Mouse (Mus musculus): ENCODE measurements at regions not wholly inside any gene's neighbourhood (a gene's known extent, or its start where the extent isn't known, plus 50 kb on each side); places are given as distances from the start of the nearest gene placed in this dataset.

- no peak overlapping the region for H3K27ac ChIP-seq
- no peak for TF ChIP-seq CTCF (conservative IDR thresholded peaks at IDR 0.05)
- no peak overlapping the region for H3K4me3 ChIP-seq
- no peak for DNase-seq (ENCODE audit: low spot score in 2 of 2)
These were observed 101.9 kb upstream of the Abcb5 start for GRCm38 (mm10) chr12:119068079-119068478.

GRCm38 (mm10) chr12:119062931-119063330 lies 96.7 kb upstream of the Abcb5 start:
- TF ChIP-seq CTCF (conservative IDR thresholded peaks at IDR 0.05), result no peak
- no peak for DNase-seq (ENCODE audit: low spot score in 2 of 2)
- Histone ChIP-seq H3K27ac (no peak overlapping the region), H3K4me3 (no peak overlapping the region)

GRCm38 (mm10) chr12:119062490-119062889 lies 96.3 kb upstream of the Abcb5 start:
- H3K4me3 ChIP-seq, result no peak overlapping the region
- DNase-seq (ENCODE audit: low spot score in 2 of 2), result no peak
- H3K27ac ChIP-seq, result no peak overlapping the region
- no peak for TF ChIP-seq CTCF (conservative IDR thresholded peaks at IDR 0.05)

GRCm38 (mm10) chr12:119054560-119054959 lies 88.3 kb upstream of the Abcb5 start:
- TF ChIP-seq CTCF (conservative IDR thresholded peaks at IDR 0.05), result no peak

GRCm38 (mm10) chr12:119051692-119052379 lies 85.6 kb upstream of the Abcb5 start:
- H3K4me3 ChIP-seq, result no peak overlapping the region
- no peak for TF ChIP-seq CTCF (conservative IDR thresholded peaks at IDR 0.05)
- no peak overlapping the region for H3K27ac ChIP-seq
- no peak for DNase-seq (ENCODE audit: low spot score in 2 of 2)

More at GRCm38 (mm10) chr12:119054560-119054959, 88.3 kb upstream of the Abcb5 start:
- peak in 1 of 2 experiments; percentile 3 for DNase-seq (ENCODE audit: low spot score in 2 of 2)
- no peak overlapping the region for H3K27ac ChIP-seq
- H3K4me3 ChIP-seq, result no peak overlapping the region

- no peak overlapping the region for H3K27ac ChIP-seq
- H3K4me3 ChIP-seq, result no peak overlapping the region
- DNase-seq (ENCODE audit: low spot score in 2 of 2), result no peak
- 0 out of 2 replicates have a peak, but pooled peaks have one; percentile 13 for TF ChIP-seq CTCF (conservative IDR thresholded peaks at IDR 0.05)
These were observed 72.1 kb upstream of the Abcb5 start for GRCm38 (mm10) chr12:119038306-119038705.

GRCm38 (mm10) chr12:119034828-119035227 lies 68.6 kb upstream of the Abcb5 start:
- Histone ChIP-seq H3K4me3 (no peak overlapping the region), H3K27ac (no peak overlapping the region)
- no peak for TF ChIP-seq CTCF (conservative IDR thresholded peaks at IDR 0.05)
- DNase-seq (ENCODE audit: low spot score in 2 of 2), result no peak

- no peak for DNase-seq (ENCODE audit: low spot score in 2 of 2)
- no peak for TF ChIP-seq CTCF (conservative IDR thresholded peaks at IDR 0.05)
- no peak overlapping the region for H3K27ac ChIP-seq
- no peak overlapping the region for H3K4me3 ChIP-seq
These were observed 62.5 kb upstream of the Abcb5 start for GRCm38 (mm10) chr12:119028711-119029110.

GRCm38 (mm10) chr12:119028161-119028560 lies 61.9 kb upstream of the Abcb5 start:
- DNase-seq (ENCODE audit: low spot score in 2 of 2), result no peak
- Histone ChIP-seq H3K27ac (no peak overlapping the region), H3K4me3 (no peak overlapping the region)
- TF ChIP-seq CTCF (conservative IDR thresholded peaks at IDR 0.05), result no peak

GRCm38 (mm10) chr12:119027701-119028100 lies 61.5 kb upstream of the Abcb5 start:
- no peak for DNase-seq (ENCODE audit: low spot score in 2 of 2)
- Histone ChIP-seq H3K4me3 (no peak overlapping the region), H3K27ac (no peak overlapping the region)
- no peak for TF ChIP-seq CTCF (conservative IDR thresholded peaks at IDR 0.05)

GRCm38 (mm10) chr12:119026311-119026710 lies 60.1 kb upstream of the Abcb5 start:
- DNase-seq (ENCODE audit: low spot score in 2 of 2), result peak; percentile 7 to 33
- peak; percentile 82 for TF ChIP-seq CTCF (conservative IDR thresholded peaks at IDR 0.05)

GRCm38 (mm10) chr12:119024063-119024462 lies 57.8 kb upstream of the Abcb5 start:
- Histone ChIP-seq H3K4me3 (no peak overlapping the region), H3K27ac (no peak overlapping the region)
- DNase-seq (ENCODE audit: low spot score in 2 of 2), result no peak
- TF ChIP-seq CTCF (conservative IDR thresholded peaks at IDR 0.05), result no peak

More at GRCm38 (mm10) chr12:119026311-119026710, 60.1 kb upstream of the Abcb5 start:
- Histone ChIP-seq H3K27ac (no peak overlapping the region), H3K4me3 (no peak overlapping the region)

Data from layer of hippocampus, adult 2 months (tissue).